Mouse (Mus musculus) hindbrain, embryonic 12.5 days (tissue): ENCODE measurements around the gene Fam178b. TPM values are rescaled to one million over a fixed set of nuclear protein-coding genes. Genes with fewer than 3 reads are reported as not detected.
"Not testable (repeated sequence)": the region's sequence is repeated elsewhere in the genome, so short reads cannot be mapped to it uniquely, and the experiment has no call there.

Experiments
- ATAC-seq: fragments of 200-750 bp; cut with Nextera tagmentation; 2 replicates; pipeline ENCODE4 v1.8.0; 2017; ENCODE audit warnings: moderate TSS enrichment; ENCODE audit not compliant: low FRiP score
- H3K27ac ChIP-seq: fragments of 300-500 bp; sonication (generic); 2 replicates; pipeline ENCODE4 v1.5.1; 2016; ENCODE audit warnings: mild to moderate bottlenecking
- H3K27me3 ChIP-seq: fragments of 300-500 bp; sonication (generic); 2 replicates; pipeline ENCODE4 v1.6.1; 2016; ENCODE audit warnings: mild to moderate bottlenecking
- H3K36me3 ChIP-seq: fragments of 300-500 bp; sonication (generic); 2 replicates; pipeline ENCODE4 v1.6.1; 2016; ENCODE audit warnings: mild to moderate bottlenecking
- H3K4me1 ChIP-seq: fragments of 300-500 bp; sonication (generic); 2 replicates; pipeline ENCODE4 v1.6.1; 2016
- H3K4me2 ChIP-seq: fragments of 300-500 bp; sonication (generic); replicated peaks from 2 replicates; pipeline ENCODE4 v1.6.1; 2016; ENCODE audit warnings: mild to moderate bottlenecking
- H3K4me3 ChIP-seq: fragments of 300-500 bp; sonication (generic); 2 replicates; pipeline ENCODE4 v1.5.1; 2016; ENCODE audit warnings: mild to moderate bottlenecking
- H3K9ac ChIP-seq: fragments of 300-500 bp; sonication (generic); 2 replicates; pipeline ENCODE4 v1.6.1; 2016; ENCODE audit warnings: mild to moderate bottlenecking, moderate library complexity
- H3K9me3 ChIP-seq: fragments of 300-500 bp; sonication (generic); replicated peaks from 2 replicates; pipeline ENCODE4 v1.6.1; 2016; ENCODE audit warnings: mild to moderate bottlenecking
- WGBS: fragments of 180-500 bp; shearing (Covaris S2); methylation state at CpG from one replicate; pipeline ENCODE4 v1.1.7; 2016; 5-methylcytosine and 5-hydroxymethylcytosine counted together
- polyA plus RNA-seq: library from polyadenylated mRNA; unstranded; fragments of >200 nt; fragmentation: Nextera tagmentation; extraction: Ambion mirVana; gene quantifications from 2 replicates; pipeline ENCODE4 v1.2.1, GENCODE M21; 2016

Fam178b gene
- polyA plus RNA-seq, 1 experiment from 2014 or later, result 0.67 TPM

DNA sequence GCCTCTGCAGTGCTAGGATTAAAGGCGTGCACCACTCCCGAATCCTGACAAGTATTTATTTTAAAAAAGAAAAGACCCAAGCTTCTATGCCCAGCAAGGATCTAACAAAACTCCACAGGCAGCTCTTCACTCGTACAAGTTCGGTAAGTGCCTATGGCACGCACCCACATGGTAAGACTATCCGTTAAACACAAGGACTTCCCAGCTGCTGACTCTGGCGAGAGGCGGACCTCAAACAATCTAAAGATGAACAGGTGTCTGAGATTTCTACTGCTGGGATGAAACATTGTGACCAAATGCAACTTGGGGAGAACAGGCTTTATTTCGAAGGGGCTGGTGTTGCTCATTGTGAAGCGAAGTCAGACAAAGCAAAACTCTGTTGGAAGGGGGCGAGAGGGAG, 142.9 kb downstream of the Fam178b start:
- no peak overlapping the region for H3K9ac ChIP-seq
- no peak overlapping the region for H3K4me2 ChIP-seq
- H3K9me3 ChIP-seq, result no peaks in the 10 kb centered on the region
- WGBS, result 91% methylated on average over 11 of the region's 11 CpGs
- no peak overlapping the region for H3K27ac ChIP-seq
- H3K4me3 ChIP-seq, result no peak overlapping the region
- no peaks in the 10 kb centered on the region for H3K27me3 ChIP-seq
- H3K36me3 ChIP-seq, result peaks cover 33% of the 10 kb centered on the region
- ATAC-seq, result no peak
- H3K4me1 ChIP-seq, result no peaks in the 10 kb centered on the region

DNA sequence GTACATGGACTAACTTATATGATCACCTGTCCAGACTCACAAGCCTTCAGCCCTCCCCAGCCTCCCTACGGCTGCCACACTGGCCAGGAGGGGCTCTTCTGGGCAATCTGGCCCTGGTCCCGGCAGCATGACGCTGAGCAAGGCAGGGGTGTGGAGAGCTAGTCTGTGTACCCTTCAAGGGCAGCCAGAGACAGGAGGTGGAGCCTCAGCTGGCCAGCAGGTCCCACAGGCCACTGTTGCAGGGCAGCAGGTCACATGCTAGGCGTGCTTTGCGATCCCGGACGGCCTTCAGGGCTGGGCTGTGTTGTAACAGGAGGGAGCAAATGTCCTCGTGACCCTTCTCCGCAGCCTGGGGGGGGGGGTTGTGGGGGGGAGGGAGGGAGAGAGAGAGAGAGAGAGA, 143.8 kb downstream of the Fam178b start, which contains the start of gene Gm42417:
TSS of gene Gm42417 (minus strand) at position 244 of the 400 bp plus-strand sequence.
- H3K4me3 ChIP-seq, result no peak within 1 kb of the TSS
- peaks cover 33% of the 10 kb centered on the region for H3K36me3 ChIP-seq
- no peak within 1 kb of the TSS for H3K4me2 ChIP-seq
- H3K27me3 ChIP-seq, result no peaks in the 10 kb centered on the region
- no peak within 1 kb of the TSS for H3K9ac ChIP-seq
- H3K27ac ChIP-seq, result no peak within 1 kb of the TSS
- ATAC-seq, result no peak
- H3K9me3 ChIP-seq, result no peaks in the 10 kb centered on the region
- H3K4me1 ChIP-seq, result no peaks in the 10 kb centered on the region
- 48% methylated on average over 9 of the region's 9 CpGs for WGBS

DNA sequence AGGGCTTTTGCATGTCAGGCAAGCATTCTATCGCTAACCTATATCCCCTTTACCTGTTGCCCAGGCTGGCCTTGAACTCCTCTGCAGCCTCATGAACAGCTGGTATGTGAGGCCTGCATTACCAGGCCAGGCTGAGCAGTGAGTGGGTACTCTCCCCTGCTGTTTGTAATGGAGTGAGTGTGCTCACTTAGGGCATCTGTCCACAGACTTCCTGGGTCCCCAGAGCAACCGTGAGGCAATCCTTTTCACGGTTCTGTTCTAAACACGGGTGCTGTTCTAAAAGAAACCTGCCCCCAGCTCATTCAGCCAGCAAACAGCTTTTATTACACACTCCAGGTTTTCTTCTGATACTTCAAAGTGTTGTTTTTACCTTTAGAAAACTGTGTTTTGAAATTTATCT, 144.3 kb downstream of the Fam178b start:
- Histone ChIP-seq H3K9me3 (no peaks in the 10 kb centered on the region), H3K27ac (no peak overlapping the region), H3K27me3 (no peaks in the 10 kb centered on the region), H3K4me2 (no peak overlapping the region), H3K9ac (no peak overlapping the region), H3K4me1 (no peaks in the 10 kb centered on the region), H3K4me3 (no peak overlapping the region), H3K36me3 (peaks cover 33% of the 10 kb centered on the region)
- ATAC-seq, result no peak
- WGBS, result 95% methylated on average over 4 of the region's 4 CpGs

DNA sequence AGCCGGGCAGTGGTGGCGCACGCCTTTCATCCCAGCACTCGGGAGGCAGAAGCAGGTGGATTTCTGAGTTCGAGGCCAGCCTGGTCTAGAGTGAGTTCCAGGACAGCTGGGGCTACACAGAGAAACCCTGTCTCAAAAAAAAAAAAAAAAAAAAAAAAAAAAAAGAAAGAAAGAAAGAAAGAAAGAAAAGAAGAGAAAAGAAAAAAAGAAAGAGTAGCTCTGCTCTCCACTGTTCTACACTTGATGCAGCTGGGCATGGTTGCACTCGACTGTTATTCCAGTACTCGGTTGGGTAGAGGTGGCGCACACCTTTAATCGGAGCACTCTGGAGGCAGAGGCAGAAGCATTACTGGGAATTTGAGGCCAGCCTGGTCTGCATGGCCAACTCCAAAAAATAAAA, 146.2 kb downstream of the Fam178b start, which contains the start of gene Ankrd23:
TSS of gene Ankrd23 (minus strand) at position 101 of the 400 bp plus-strand sequence.
- peaks cover 28% of the 10 kb centered on the region for H3K36me3 ChIP-seq
- H3K4me1 ChIP-seq, H3K27me3 ChIP-seq, H3K4me2 ChIP-seq, H3K27ac ChIP-seq, H3K9me3 ChIP-seq, H3K9ac ChIP-seq, ATAC-seq, H3K4me3 ChIP-seq: not testable (repeated sequence)
- 95% methylated on average over 9 of the region's 9 CpGs for WGBS

DNA sequence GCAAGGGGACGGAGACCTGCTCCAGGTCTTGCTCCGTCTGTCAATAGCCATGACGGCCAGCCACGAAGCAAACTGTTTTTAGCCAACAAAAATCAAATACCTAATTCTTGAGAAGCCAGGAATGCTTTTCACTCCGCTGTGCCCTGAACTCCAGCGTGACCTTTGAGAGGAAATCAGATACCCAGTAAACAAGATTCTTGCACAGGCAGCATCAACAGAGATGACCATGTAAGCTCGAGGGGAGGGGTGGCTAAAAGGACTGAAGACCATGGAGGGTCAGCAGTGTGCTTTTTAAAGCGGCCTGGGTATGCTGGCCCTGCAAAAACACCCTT, 146.6 kb downstream of the Fam178b start:
- H3K4me3 ChIP-seq, result no peak overlapping the region
- H3K36me3 ChIP-seq, result peaks cover 28% of the 10 kb centered on the region
- 70% methylated on average over 8 of the region's 8 CpGs for WGBS
- no peak overlapping the region for H3K27ac ChIP-seq
- H3K27me3 ChIP-seq, result no peaks in the 10 kb centered on the region
- H3K9me3 ChIP-seq, result no peaks in the 10 kb centered on the region
- no peak overlapping the region for H3K9ac ChIP-seq
- no peak overlapping the region for H3K4me2 ChIP-seq
- no peak for ATAC-seq
- no peaks in the 10 kb centered on the region for H3K4me1 ChIP-seq

DNA sequence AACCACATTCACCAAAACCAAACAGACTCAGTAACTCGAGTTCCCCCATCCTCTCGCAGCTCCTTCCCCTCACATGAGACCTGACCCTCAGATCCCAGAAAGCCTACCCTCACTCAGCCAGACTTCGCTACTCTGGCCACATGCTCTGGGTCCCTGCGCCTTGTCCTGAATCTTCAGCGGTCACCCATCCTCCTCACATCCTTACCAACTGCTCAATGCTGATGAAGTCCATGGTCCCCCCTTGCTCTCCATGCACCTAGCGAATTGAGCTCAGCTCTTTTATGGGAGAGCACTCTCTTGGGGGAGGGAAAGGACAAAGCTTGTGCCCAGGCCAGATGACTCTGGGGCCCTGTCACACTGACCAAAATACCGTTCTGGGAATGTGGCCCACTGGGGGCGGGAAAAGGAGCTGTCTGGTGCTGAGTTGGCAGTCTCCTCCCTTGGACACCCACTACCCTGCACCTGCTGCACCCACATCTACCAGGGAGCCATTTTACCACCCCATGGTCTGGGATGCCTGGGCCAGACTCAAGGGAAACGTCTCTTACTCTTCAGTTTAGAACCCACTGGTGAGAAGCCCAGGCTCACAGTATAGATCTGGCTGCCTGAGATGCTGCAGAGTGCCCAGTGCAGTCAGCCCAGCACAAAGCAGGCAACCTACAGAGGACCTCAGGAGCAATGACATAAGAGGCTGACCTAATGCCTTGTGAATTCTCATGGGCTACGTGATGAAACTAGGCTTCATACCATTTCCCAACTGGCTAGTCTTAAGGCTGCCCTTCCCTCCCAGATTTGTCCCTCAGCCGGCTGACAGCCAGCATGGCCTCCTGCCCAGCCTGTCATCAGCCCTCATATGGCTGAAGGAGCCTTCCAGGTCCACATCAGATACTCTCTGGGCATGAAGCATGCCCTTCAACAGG, 147.2 kb downstream of the Fam178b start:
- Histone ChIP-seq H3K36me3 (peaks cover 30% of the 10 kb centered on the region), H3K4me2 (no peak overlapping the region), H3K4me3 (no peak overlapping the region), H3K4me1 (no peaks in the 10 kb centered on the region), H3K9ac (no peak overlapping the region), H3K27me3 (no peaks in the 10 kb centered on the region), H3K9me3 (no peaks in the 10 kb centered on the region), H3K27ac (no peak overlapping the region)
- 82% methylated on average over 11 of the region's 11 CpGs for WGBS
- ATAC-seq, result no peak

DNA sequence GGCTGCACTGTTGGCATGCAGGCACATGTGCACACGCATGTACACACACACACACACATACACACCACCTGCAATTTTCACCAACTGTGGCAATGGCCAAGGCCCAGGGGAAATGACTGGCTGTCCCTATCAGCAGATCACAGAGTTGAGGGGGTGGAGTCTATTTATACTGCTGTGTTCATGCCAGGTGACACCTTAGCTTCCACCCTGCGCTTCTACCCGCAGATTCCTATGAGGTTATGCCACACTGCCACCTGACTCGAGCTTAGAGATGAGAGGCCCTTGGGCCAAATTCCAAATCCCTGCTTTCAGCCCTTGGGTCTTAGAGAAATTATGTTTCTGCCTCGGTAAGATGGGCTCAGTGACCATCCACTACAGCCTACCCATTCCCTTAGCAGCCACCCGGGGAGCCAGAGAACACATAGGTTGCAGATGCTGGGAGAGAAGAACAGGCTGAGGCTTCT, 148.4 kb downstream of the Fam178b start:
- H3K9me3 ChIP-seq, result no peaks in the 10 kb centered on the region
- H3K9ac ChIP-seq, result no peak overlapping the region
- 82% methylated on average over 6 of the region's 6 CpGs for WGBS
- peaks cover 19% of the 10 kb centered on the region; the same call in 1 of the 2 replicates for H3K36me3 ChIP-seq
- no peak overlapping the region for H3K27ac ChIP-seq
- ATAC-seq, result no peak
- no peak overlapping the region for H3K4me2 ChIP-seq
- no peaks in the 10 kb centered on the region for H3K27me3 ChIP-seq
- no peak overlapping the region for H3K4me3 ChIP-seq
- H3K4me1 ChIP-seq, result peaks cover 3% of the 10 kb centered on the region; the same call in 1 of the 2 replicates

DNA sequence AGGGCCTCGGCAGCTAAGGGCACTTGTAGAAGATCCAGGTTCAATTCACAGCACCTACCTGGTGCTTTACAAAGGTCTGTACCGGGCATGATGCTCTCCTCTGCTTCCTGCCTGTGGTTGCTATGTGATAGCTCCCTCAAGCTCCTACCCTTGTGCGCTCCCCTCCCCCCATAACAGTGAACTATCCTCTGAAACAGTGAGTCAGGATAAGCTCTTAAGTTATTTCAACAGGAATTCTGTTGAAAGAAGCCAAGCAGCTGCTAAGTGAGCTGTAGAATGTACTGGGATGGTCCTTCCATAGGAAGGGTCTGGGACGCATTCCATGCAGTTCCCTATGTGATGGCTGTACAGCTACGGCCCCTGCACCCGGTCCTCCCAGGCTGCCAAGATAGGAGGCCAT, 149.4 kb downstream of the Fam178b start:
- 86% methylated on average over 6 of the region's 6 CpGs for WGBS
- Histone ChIP-seq H3K4me1 (peaks cover 3% of the 10 kb centered on the region; the same call in 1 of the 2 replicates), H3K4me2 (no peak overlapping the region), H3K9me3 (no peaks in the 10 kb centered on the region), H3K27me3 (no peaks in the 10 kb centered on the region), H3K27ac (no peak overlapping the region), H3K36me3 (0 out of 2 replicates have a peak, but pooled peaks cover 10% of the 10 kb centered on the region), H3K4me3 (no peak overlapping the region), H3K9ac (no peak overlapping the region)
- ATAC-seq, result no peak

DNA sequence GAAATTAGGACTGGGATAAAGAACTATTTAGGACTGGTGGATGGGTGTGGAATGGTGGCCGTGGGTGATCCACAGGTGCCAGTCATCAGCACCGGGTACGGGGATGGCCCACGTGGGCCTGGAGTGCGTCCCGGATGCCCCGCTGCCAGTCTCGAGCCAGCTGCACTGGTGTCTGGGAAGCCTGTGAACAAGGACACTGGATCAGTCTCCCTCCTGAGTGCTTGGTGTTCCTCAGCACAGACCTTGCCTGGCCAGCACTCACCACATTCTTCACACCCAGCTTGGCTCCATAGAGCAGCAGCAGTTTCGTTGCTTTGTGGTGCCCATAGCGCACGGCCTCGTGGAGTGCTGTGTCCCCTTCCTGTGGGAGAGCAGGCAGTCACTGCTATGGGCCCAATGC, 151.5 kb downstream of the Fam178b start:
- peaks cover 3% of the 10 kb centered on the region; the same call in 1 of the 2 replicates for H3K4me1 ChIP-seq
- ATAC-seq, result no peak
- H3K27ac ChIP-seq, result no peak overlapping the region
- H3K9ac ChIP-seq, result no peak overlapping the region
- WGBS, result 89% methylated on average over 12 of the region's 12 CpGs
- 0 out of 2 replicates have a peak, but pooled peaks cover 16% of the 10 kb centered on the region for H3K36me3 ChIP-seq
- H3K27me3 ChIP-seq, result no peaks in the 10 kb centered on the region
- no peak overlapping the region for H3K4me3 ChIP-seq
- H3K4me2 ChIP-seq, result no peak overlapping the region
- H3K9me3 ChIP-seq, result no peaks in the 10 kb centered on the region

DNA sequence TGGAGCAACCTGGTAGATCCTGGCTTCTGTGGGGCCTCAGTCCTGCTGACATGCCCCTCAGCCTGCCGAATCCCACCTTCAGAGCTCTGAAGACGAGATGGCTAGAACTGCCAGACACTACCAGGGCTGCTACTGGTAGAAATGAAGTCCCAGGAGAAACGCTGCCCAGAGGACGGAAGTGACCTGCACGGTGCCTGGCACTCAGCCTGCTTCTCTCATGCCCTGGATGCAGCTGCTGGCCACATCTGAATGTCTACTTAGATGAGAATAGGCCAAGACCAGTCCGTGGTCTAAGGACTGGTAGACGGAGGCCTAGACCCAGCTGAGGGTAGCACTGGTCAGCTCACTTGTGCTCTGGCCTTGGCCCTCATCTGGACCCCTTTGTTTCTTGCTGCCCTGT, 152.0 kb downstream of the Fam178b start:
- peaks cover 3% of the 10 kb centered on the region; the same call in 1 of the 2 replicates for H3K4me1 ChIP-seq
- H3K9me3 ChIP-seq, result no peaks in the 10 kb centered on the region
- ATAC-seq, result no peak
- H3K4me3 ChIP-seq, result no peak overlapping the region
- H3K4me2 ChIP-seq, result no peak overlapping the region
- H3K27ac ChIP-seq, result no peak overlapping the region
- 93% methylated on average over 7 of the region's 7 CpGs for WGBS
- peaks cover 20% of the 10 kb centered on the region for H3K36me3 ChIP-seq
- no peaks in the 10 kb centered on the region for H3K27me3 ChIP-seq
- H3K9ac ChIP-seq, result 0 out of 2 replicates have a peak overlapping the region, but pooled peaks have one; percentile 19

DNA sequence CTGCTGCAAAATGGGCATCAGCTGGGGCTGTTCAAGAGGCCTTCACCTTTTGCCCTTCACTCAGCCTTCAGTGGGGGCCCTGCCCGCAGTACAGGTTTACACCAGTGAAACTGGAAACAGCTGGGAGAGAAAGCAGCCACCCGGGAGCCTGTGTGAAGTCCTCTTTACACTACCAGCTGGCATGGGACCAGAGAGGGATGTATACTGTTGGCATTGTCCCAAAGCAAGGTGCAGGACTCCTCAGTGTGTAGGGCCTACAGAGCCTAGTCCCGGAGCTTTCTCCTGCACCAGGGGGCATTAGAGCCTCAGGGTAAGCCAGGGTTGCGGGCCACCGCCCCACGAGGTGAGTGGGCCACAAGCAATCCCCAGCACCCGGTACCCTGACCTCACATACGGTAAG, 152.5 kb downstream of the Fam178b start:
- peaks cover 3% of the 10 kb centered on the region; the same call in 1 of the 2 replicates for H3K4me1 ChIP-seq
- no peak overlapping the region for H3K4me2 ChIP-seq
- no peak overlapping the region for H3K27ac ChIP-seq
- H3K4me3 ChIP-seq, result no peak overlapping the region
- H3K9me3 ChIP-seq, result no peaks in the 10 kb centered on the region
- H3K9ac ChIP-seq, result peak overlapping the region; percentile 19; the same call in 1 of the 2 replicates
- no peaks in the 10 kb centered on the region for H3K27me3 ChIP-seq
- 76% methylated on average over 8 of the region's 8 CpGs for WGBS
- no peak for ATAC-seq
- peaks cover 25% of the 10 kb centered on the region for H3K36me3 ChIP-seq

DNA sequence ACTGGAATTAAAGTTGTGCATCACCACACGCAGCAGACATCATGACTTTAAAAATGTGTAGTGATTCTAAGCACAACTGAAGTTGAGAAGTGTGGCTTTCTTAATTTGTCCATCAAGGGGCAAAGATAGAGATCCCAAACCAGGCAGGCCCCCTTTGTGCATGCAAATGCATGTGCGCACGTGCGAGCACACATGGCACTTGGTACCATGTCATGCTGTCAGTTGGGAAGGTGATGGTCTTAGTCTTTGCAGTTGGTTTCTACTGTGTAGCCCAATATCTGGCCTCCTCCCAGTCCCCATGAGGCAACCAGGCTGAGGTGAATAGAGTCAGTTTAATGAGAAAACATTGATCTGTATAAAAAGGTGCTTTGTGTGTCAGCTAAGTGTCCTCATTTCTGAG, 153.1 kb downstream of the Fam178b start:
- no peaks in the 10 kb centered on the region for H3K9me3 ChIP-seq
- ATAC-seq, result no peak
- no peak overlapping the region for H3K4me3 ChIP-seq
- H3K27ac ChIP-seq, result no peak overlapping the region
- WGBS, result 96% methylated on average over 4 of the region's 4 CpGs
- no peak overlapping the region for H3K4me2 ChIP-seq
- peaks cover 3% of the 10 kb centered on the region; the same call in 1 of the 2 replicates for H3K4me1 ChIP-seq
- H3K9ac ChIP-seq, result no peak overlapping the region
- H3K27me3 ChIP-seq, result no peaks in the 10 kb centered on the region
- H3K36me3 ChIP-seq, result peaks cover 31% of the 10 kb centered on the region
